Mouse (Mus musculus): ENCODE results near the gene Olfm3.
A peak's percentile ranks its signal among the peaks of the same experiment; 100 is the strongest.

Olfm3 gene

GRCm38 (mm10) chr3:114903924-114904438 is at the start of gene Olfm3:
Gene Olfm3 (plus strand): TSS chr3:114904078.
- DNase-seq (ENCODE audit: low read depth, low spot score) = peak; percentile 71

- no peak for DNase-seq (ENCODE audit: low read depth, low spot score)
These were observed 14.1 kb upstream of the Olfm3 start for GRCm38 (mm10) chr3:114889764-114890163.

- peak; percentile 5 for DNase-seq (ENCODE audit: low read depth, low spot score)
These were observed 950 bp downstream of the Olfm3 start for GRCm38 (mm10) chr3:114904633-114905423.

GRCm38 (mm10) chr3:114907537-114907936 is 3.7 kb downstream of the Olfm3 start:
- DNase-seq (ENCODE audit: low read depth, low spot score) = no peak

- DNase-seq (ENCODE audit: low read depth, low spot score) = no peak
These were observed 5.0 kb downstream of the Olfm3 start for GRCm38 (mm10) chr3:114908846-114909245.

- DNase-seq (ENCODE audit: low read depth, low spot score) = no peak
These were observed 16.2 kb downstream of the Olfm3 start for GRCm38 (mm10) chr3:114920102-114920501.

GRCm38 (mm10) chr3:114929605-114930004 is 25.7 kb downstream of the Olfm3 start:
- DNase-seq (ENCODE audit: low read depth, low spot score) = no peak

- no peak for DNase-seq (ENCODE audit: low read depth, low spot score)
These were observed 26.5 kb downstream of the Olfm3 start for GRCm38 (mm10) chr3:114930336-114930735.

- DNase-seq (ENCODE audit: low read depth, low spot score) = no peak
These were observed 26.9 kb downstream of the Olfm3 start for GRCm38 (mm10) chr3:114930796-114931195.

- no peak for DNase-seq (ENCODE audit: low read depth, low spot score)
These were observed 29.0 kb downstream of the Olfm3 start for GRCm38 (mm10) chr3:114932881-114933280.

GRCm38 (mm10) chr3:114954904-114955303 is 51.0 kb downstream of the Olfm3 start:
- no peak for DNase-seq (ENCODE audit: low read depth, low spot score)

GRCm38 (mm10) chr3:114959311-114959967 is 55.6 kb downstream of the Olfm3 start:
- no peak for DNase-seq (ENCODE audit: low read depth, low spot score)

- DNase-seq (ENCODE audit: low read depth, low spot score) = no peak
These were observed 58.6 kb downstream of the Olfm3 start for GRCm38 (mm10) chr3:114962316-114963083.

- DNase-seq (ENCODE audit: low read depth, low spot score) = no peak
These were observed 67.3 kb downstream of the Olfm3 start for GRCm38 (mm10) chr3:114971183-114971582.

GRCm38 (mm10) chr3:114972522-114972921 is 68.6 kb downstream of the Olfm3 start:
- no peak for DNase-seq (ENCODE audit: low read depth, low spot score)

- no peak for DNase-seq (ENCODE audit: low read depth, low spot score)
These were observed 87.0 kb downstream of the Olfm3 start for GRCm38 (mm10) chr3:114990828-114991227.

- DNase-seq (ENCODE audit: low read depth, low spot score) = no peak
These were observed 92.1 kb downstream of the Olfm3 start for GRCm38 (mm10) chr3:114995956-114996355.

GRCm38 (mm10) chr3:115027560-115027959 is 123.7 kb downstream of the Olfm3 start:
- no peak for DNase-seq (ENCODE audit: low read depth, low spot score)

GRCm38 (mm10) chr3:115028046-115028445 is 124.2 kb downstream of the Olfm3 start:
- DNase-seq (ENCODE audit: low read depth, low spot score) = no peak

GRCm38 (mm10) chr3:115028611-115029010 is 124.7 kb downstream of the Olfm3 start:
- no peak for DNase-seq (ENCODE audit: low read depth, low spot score)

- DNase-seq (ENCODE audit: low read depth, low spot score) = no peak
These were observed 145.2 kb downstream of the Olfm3 start for GRCm38 (mm10) chr3:115049060-115049459.

GRCm38 (mm10) chr3:115064901-115065300 is 161.0 kb downstream of the Olfm3 start:
- no peak for DNase-seq (ENCODE audit: low read depth, low spot score)
